Mouse (Mus musculus) brain, embryonic 14.5 days (tissue): ENCODE measurements around the gene Taf3.

Source experiments
- CTCF ChIP-seq: fragments of 200-500 bp; IDR thresholded peaks from 2 replicates; pipeline ENCODE4 v1.5.1; 2012; ENCODE audit warnings: inconsistent platforms, mild to moderate bottlenecking, moderate library complexity, borderline replicate concordance; ENCODE audit not compliant: insufficient read depth, insufficient read length; ENCODE audit errors: extremely low read depth
- POLR2A ChIP-seq: fragments of 200-500 bp; IDR thresholded peaks from 2 replicates; pipeline ENCODE4 v1.6.1; 2012; ENCODE audit warnings: mild to moderate bottlenecking, inconsistent platforms, borderline replicate concordance; ENCODE audit not compliant: poor library complexity, insufficient read depth, insufficient read length, severe bottlenecking; ENCODE audit errors: extremely low read depth

GRCm38 (mm10) chr2:9885217-9885770, 163.1 kb downstream of the Taf3 start:
- TF ChIP-seq CTCF = no peak
- no peak for TF ChIP-seq POLR2A
